ENCODE assay signal across 9 mouse cellular contexts in genomic region chr3:96684822-96685156, GRCm38 (mm10). TPM values are rescaled to one million over a fixed set of nuclear protein-coding genes. Genes with fewer than 3 reads are reported as not detected.
DNase-seq lines count a peak whose midpoint lies in the region; ATAC-seq and TF ChIP-seq lines count a peak whose summit lies in the region.
"Had no signal": no experiment of that assay in that cellular context is flagged by ENCODE, and none has a peak within 500 bp of the region (broad histone marks: within the 10 kb centered on the region; RNA-seq: fewer than 3 reads in every experiment).

No protein-coding gene starts in this region.

- TF ChIP-seq CTCF in midbrain, postnatal 0 days (IDR thresholded peaks at IDR 0.05), result no peak

- peak overlapping the region; percentile 28 for H3K4me3 ChIP-seq in kidney, embryonic 15.5 days (replicated peaks)
- peak overlapping the region; percentile 21 for H3K4me3 ChIP-seq in embryonic facial prominence, embryonic 15.5 days (replicated peaks)
- H3K4me3 ChIP-seq in hindbrain, embryonic 16.5 days (ENCODE audit: low read length), result peak overlapping the region; percentile 21
- 0 out of 2 replicates have a peak overlapping the region, but pooled peaks have one; percentile 8 for H3K4me3 ChIP-seq in midbrain, postnatal 0 days (ENCODE audit: low read depth, low read length)

- no peak overlapping the region for H3K27ac ChIP-seq in kidney, embryonic 15.5 days
- H3K27ac ChIP-seq in embryonic facial prominence, embryonic 15.5 days (replicated peaks), result no peak overlapping the region
- no peak overlapping the region for H3K27ac ChIP-seq in hindbrain, embryonic 16.5 days (ENCODE audit: low read depth, low read length)
- H3K27ac ChIP-seq in midbrain, postnatal 0 days (ENCODE audit: low read depth, low read length), result no peak overlapping the region

- 19% methylated on average over 28 of the region's 28 CpGs for WGBS in kidney, embryonic 15.5 days
- 33% methylated on average over 28 of the region's 28 CpGs for WGBS in embryonic facial prominence, embryonic 15.5 days
- 47% methylated on average over 28 of the region's 28 CpGs for WGBS in hindbrain, embryonic 16.5 days
- 52% methylated on average over 28 of the region's 28 CpGs for WGBS in midbrain, postnatal 0 days

- peaks cover 60% of the 10 kb centered on the region for H3K27me3 ChIP-seq in kidney, embryonic 15.5 days
- H3K27me3 ChIP-seq in embryonic facial prominence, embryonic 15.5 days, result peaks cover 12% of the 10 kb centered on the region
- H3K27me3 ChIP-seq in hindbrain, embryonic 16.5 days (replicated peaks; ENCODE audit: control insufficient read depth, insufficient read depth, low read length), result peaks cover 2% of the 10 kb centered on the region; the same call in 1 of the 2 replicates
- H3K27me3 ChIP-seq in midbrain, postnatal 0 days (ENCODE audit: insufficient read depth, low read length), result peaks cover 5% of the 10 kb centered on the region; the same call in 1 of the 2 replicates

- ATAC-seq in kidney, embryonic 15.5 days (replicated peaks; ENCODE audit: low FRiP score), result no peak
- ATAC-seq in embryonic facial prominence, embryonic 15.5 days (ENCODE audit: insufficient number of reproducible peaks, low FRiP score, low TSS enrichment, low read depth), result no peak
- ATAC-seq in hindbrain, embryonic 16.5 days, result no peak
- ATAC-seq in midbrain, postnatal 0 days (ENCODE audit: low FRiP score), result no peak

- H3K9me3 ChIP-seq in kidney, embryonic 15.5 days (replicated peaks), result no peaks in the 10 kb centered on the region
- H3K9me3 ChIP-seq in embryonic facial prominence, embryonic 15.5 days (replicated peaks), result no peaks in the 10 kb centered on the region
- H3K9me3 ChIP-seq in hindbrain, embryonic 16.5 days (ENCODE audit: control insufficient read depth, low read length), result no peaks in the 10 kb centered on the region
- H3K9me3 ChIP-seq in midbrain, postnatal 0 days (ENCODE audit: low read length), result no peaks in the 10 kb centered on the region

- peak overlapping the region; percentile 60 for H3K4me2 ChIP-seq in kidney, embryonic 15.5 days
- peak overlapping the region; percentile 47 for H3K4me2 ChIP-seq in embryonic facial prominence, embryonic 15.5 days (replicated peaks)
- peak overlapping the region; percentile 37 for H3K4me2 ChIP-seq in hindbrain, embryonic 16.5 days (ENCODE audit: low read length)
- peak overlapping the region; percentile 32 for H3K4me2 ChIP-seq in midbrain, postnatal 0 days (ENCODE audit: low read depth, low read length, poor library complexity, severe bottlenecking)

- no peak overlapping the region for H3K9ac ChIP-seq in kidney, embryonic 15.5 days
- H3K9ac ChIP-seq in embryonic facial prominence, embryonic 15.5 days, result no peak overlapping the region
- H3K9ac ChIP-seq in hindbrain, embryonic 16.5 days (ENCODE audit: low read depth, low read length), result peak overlapping the region; percentile 20; the same call in 1 of the 2 replicates
- no peak overlapping the region for H3K9ac ChIP-seq in midbrain, postnatal 0 days (replicated peaks; ENCODE audit: low read length, poor library complexity, severe bottlenecking)

- H3K36me3 ChIP-seq in kidney, embryonic 15.5 days, result no peaks in the 10 kb centered on the region
- H3K36me3 ChIP-seq in embryonic facial prominence, embryonic 15.5 days, result no peaks in the 10 kb centered on the region
- H3K36me3 ChIP-seq in hindbrain, embryonic 16.5 days (ENCODE audit: control insufficient read depth, insufficient read depth, low read length), result no peaks in the 10 kb centered on the region
- no peaks in the 10 kb centered on the region for H3K36me3 ChIP-seq in midbrain, postnatal 0 days (ENCODE audit: insufficient read depth, low read length)

- peaks cover 10% of the 10 kb centered on the region for H3K4me1 ChIP-seq in kidney, embryonic 15.5 days
- H3K4me1 ChIP-seq in embryonic facial prominence, embryonic 15.5 days, result peaks cover 14% of the 10 kb centered on the region
- H3K4me1 ChIP-seq in hindbrain, embryonic 16.5 days (ENCODE audit: control insufficient read depth, insufficient read depth, low read depth, low read length), result peaks cover 3% of the 10 kb centered on the region; the same call in 1 of the 2 replicates
- H3K4me1 ChIP-seq in midbrain, postnatal 0 days (ENCODE audit: insufficient read depth, low read length), result no peaks in the 10 kb centered on the region

- no peak for DNase-seq in kidney, adult 8-10 months
- no peak for DNase-seq in midbrain, postnatal 0 days (ENCODE audit: low spot score)
- DNase-seq in ovary, postnatal 14 days (ENCODE audit: low spot score), result no peak
- DNase-seq in thymus, postnatal 14 days, result no peak
- DNase-seq in cerebellum, adult 9-10 months, result no peak
- DNase-seq: right cerebral cortex, postnatal 14 days had no signal

RNA-seq across cellular contexts. Expression of gene Pias3, which starts 11.4 kb away (rescaled TPM):
- polyA plus RNA-seq in kidney, embryonic 15.5 days (2015; fragmentation: Nextera tagmentation; extraction: Ambion mirVana), result 61.9 and 73.0 TPM in 2 replicates
- 65.4 and 74.1 TPM in 2 replicates for polyA plus RNA-seq in embryonic facial prominence, embryonic 15.5 days (2015; fragmentation: Nextera tagmentation; extraction: Ambion mirVana)
- polyA plus RNA-seq in hindbrain, embryonic 16.5 days (2015; fragmentation: Nextera tagmentation; extraction: Ambion mirVana), result 43.4 and 44.3 TPM in 2 replicates
- total RNA-seq in midbrain, postnatal 0 days (2014; rRNA removed), result 33.1 and 46.0 TPM in 2 replicates
- polyA plus RNA-seq in midbrain, postnatal 0 days (2015; fragmentation: Nextera tagmentation; extraction: Ambion mirVana), result 44.2 and 49.7 TPM in 2 replicates

RNA-seq across cellular contexts. Expression of gene Ankrd35, which starts 14.9 kb away (rescaled TPM):
- 0.86 and 1.1 TPM in 2 replicates for polyA plus RNA-seq in kidney, embryonic 15.5 days (2015; fragmentation: Nextera tagmentation; extraction: Ambion mirVana)
- 10.2 TPM in 2 replicates for polyA plus RNA-seq in embryonic facial prominence, embryonic 15.5 days (2015; fragmentation: Nextera tagmentation; extraction: Ambion mirVana)
- 2.5 and 2.8 TPM in 2 replicates for polyA plus RNA-seq in hindbrain, embryonic 16.5 days (2015; fragmentation: Nextera tagmentation; extraction: Ambion mirVana)
- 4.9 and 8.5 TPM in 2 replicates for total RNA-seq in midbrain, postnatal 0 days (2014; rRNA removed)
- 3.7 and 4.3 TPM in 2 replicates for polyA plus RNA-seq in midbrain, postnatal 0 days (2015; fragmentation: Nextera tagmentation; extraction: Ambion mirVana)

RNA-seq across cellular contexts. Expression of gene Nudt17, which starts 23.6 kb away (rescaled TPM):
- polyA plus RNA-seq in kidney, embryonic 15.5 days (2015; fragmentation: Nextera tagmentation; extraction: Ambion mirVana), result 10.0 and 10.5 TPM in 2 replicates
- polyA plus RNA-seq in embryonic facial prominence, embryonic 15.5 days (2015; fragmentation: Nextera tagmentation; extraction: Ambion mirVana), result 15.3 and 16.3 TPM in 2 replicates
- 20.4 and 22.4 TPM in 2 replicates for polyA plus RNA-seq in hindbrain, embryonic 16.5 days (2015; fragmentation: Nextera tagmentation; extraction: Ambion mirVana)
- total RNA-seq in midbrain, postnatal 0 days (2014; rRNA removed), result 6.5 and 11.9 TPM in 2 replicates
- polyA plus RNA-seq in midbrain, postnatal 0 days (2015; fragmentation: Nextera tagmentation; extraction: Ambion mirVana), result 18.5 and 20.6 TPM in 2 replicates

RNA-seq across cellular contexts. Expression of gene Itga10, which starts 39.4 kb away (rescaled TPM):
- polyA plus RNA-seq in kidney, embryonic 15.5 days (2015; fragmentation: Nextera tagmentation; extraction: Ambion mirVana), result 0.83 and 2.2 TPM in 2 replicates
- polyA plus RNA-seq in embryonic facial prominence, embryonic 15.5 days (2015; fragmentation: Nextera tagmentation; extraction: Ambion mirVana), result 6.3 and 6.9 TPM in 2 replicates
- 0.85 and 1.1 TPM in 2 replicates for polyA plus RNA-seq in hindbrain, embryonic 16.5 days (2015; fragmentation: Nextera tagmentation; extraction: Ambion mirVana)
- total RNA-seq in midbrain, postnatal 0 days (2014; rRNA removed), result 3.0 and 3.3 TPM in 2 replicates
- polyA plus RNA-seq in midbrain, postnatal 0 days (2015; fragmentation: Nextera tagmentation; extraction: Ambion mirVana), result 0.83 and 1.0 TPM in 2 replicates

RNA-seq across cellular contexts. Expression of gene Polr3c, which starts 42.6 kb away (rescaled TPM):
- polyA plus RNA-seq in kidney, embryonic 15.5 days (2015; fragmentation: Nextera tagmentation; extraction: Ambion mirVana), result 41.0 and 41.5 TPM in 2 replicates
- polyA plus RNA-seq in embryonic facial prominence, embryonic 15.5 days (2015; fragmentation: Nextera tagmentation; extraction: Ambion mirVana), result 32.3 and 32.8 TPM in 2 replicates
- 31.4 and 33.7 TPM in 2 replicates for polyA plus RNA-seq in hindbrain, embryonic 16.5 days (2015; fragmentation: Nextera tagmentation; extraction: Ambion mirVana)
- 12.6 and 14.7 TPM in 2 replicates for total RNA-seq in midbrain, postnatal 0 days (2014; rRNA removed)
- polyA plus RNA-seq in midbrain, postnatal 0 days (2015; fragmentation: Nextera tagmentation; extraction: Ambion mirVana), result 26.4 and 30.7 TPM in 2 replicates
